Mouse (Mus musculus) limb, embryonic 13.5 days (tissue): ENCODE results near the gene Amotl2. TPM values are rescaled to one million over a fixed set of nuclear protein-coding genes. Genes with fewer than 3 reads are reported as not detected.
"Not testable (repeated sequence)": the region's sequence is repeated elsewhere in the genome, so short reads cannot be mapped to it uniquely, and the experiment has no call there.

Source experiments
- ATAC-seq: fragments of 200-750 bp; cut with Nextera tagmentation; 2 replicates; pipeline ENCODE4 v1.8.0; 2017; ENCODE audit warnings: low read depth, moderate number of reproducible peaks, moderate TSS enrichment; ENCODE audit not compliant: low FRiP score
- H3K27ac ChIP-seq: fragments of 300-500 bp; sonication (generic); 2 replicates; pipeline ENCODE4 v1.5.1; 2015; ENCODE audit warnings: inconsistent platforms, mild to moderate bottlenecking, moderate library complexity
- H3K27me3 ChIP-seq: fragments of 300-500 bp; sonication (generic); 2 replicates; pipeline ENCODE4 v1.6.1; 2015; ENCODE audit warnings: mild to moderate bottlenecking, inconsistent platforms
- H3K36me3 ChIP-seq: fragments of 300-500 bp; sonication (generic); 2 replicates; pipeline ENCODE4 v1.6.1; 2015; ENCODE audit warnings: inconsistent platforms, mild to moderate bottlenecking, moderate library complexity
- H3K4me1 ChIP-seq: fragments of 300-500 bp; sonication (generic); 2 replicates; pipeline ENCODE4 v1.6.1; 2015; ENCODE audit warnings: inconsistent platforms
- H3K4me2 ChIP-seq: fragments of 300-500 bp; sonication (generic); replicated peaks from 2 replicates; pipeline ENCODE4 v1.6.1; 2015; ENCODE audit warnings: inconsistent platforms, mild to moderate bottlenecking, moderate library complexity
- H3K4me3 ChIP-seq: fragments of 300-500 bp; sonication (generic); 2 replicates; pipeline ENCODE4 v1.5.1; 2015; ENCODE audit warnings: moderate library complexity, mild to moderate bottlenecking, inconsistent platforms
- H3K9ac ChIP-seq: fragments of 300-500 bp; sonication (generic); 2 replicates; pipeline ENCODE4 v1.6.1; 2015; ENCODE audit warnings: mild to moderate bottlenecking, inconsistent platforms
- H3K9me3 ChIP-seq: fragments of 300-500 bp; sonication (generic); 2 replicates; pipeline ENCODE4 v1.6.1; 2016; ENCODE audit warnings: inconsistent platforms
- WGBS: fragments of 180-500 bp; shearing (Covaris S2); methylation state at CpG from one replicate; pipeline ENCODE4 v1.1.7; 2015; 5-methylcytosine and 5-hydroxymethylcytosine counted together
- polyA plus RNA-seq: library from polyadenylated mRNA; unstranded; fragments of >200 nt; fragmentation: Nextera tagmentation; extraction: Ambion mirVana; gene quantifications from 2 replicates; pipeline ENCODE4 v1.2.1, GENCODE M21; 2015

Amotl2 gene
- polyA plus RNA-seq, 1 experiment from 2014 or later, result 71.3 TPM

DNA sequence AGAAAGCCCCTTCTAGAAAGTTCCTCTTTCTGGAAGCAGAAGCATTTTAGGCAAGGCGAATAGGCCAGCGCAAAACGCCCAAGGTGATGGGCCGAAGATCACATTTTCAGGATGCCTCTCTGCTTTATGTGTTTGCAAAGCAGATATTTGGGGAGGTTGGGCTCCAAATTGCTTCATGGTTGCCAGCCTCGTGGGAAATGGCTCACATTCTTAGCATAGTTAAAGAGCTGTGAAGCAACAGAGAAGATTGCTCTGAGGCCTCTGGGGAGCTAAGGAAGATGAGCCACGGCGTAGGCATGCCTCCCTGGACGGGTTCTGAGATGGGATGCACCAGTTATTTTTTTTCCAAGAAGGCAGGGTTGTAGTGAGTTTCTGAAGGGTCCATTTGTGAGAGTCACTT is 47.0 kb downstream of the Amotl2 start:
- ATAC-seq, result no peak
- peaks cover 32% of the 10 kb centered on the region for H3K4me1 ChIP-seq
- no peaks in the 10 kb centered on the region for H3K27me3 ChIP-seq
- WGBS, result 62% methylated on average over 8 of the region's 8 CpGs
- no peaks in the 10 kb centered on the region for H3K9me3 ChIP-seq
- H3K9ac ChIP-seq, result no peak overlapping the region
- no peak overlapping the region for H3K4me3 ChIP-seq
- no peak overlapping the region for H3K4me2 ChIP-seq
- peak overlapping the region; percentile 44; the same call in 1 of the 2 replicates for H3K27ac ChIP-seq
- no peaks in the 10 kb centered on the region for H3K36me3 ChIP-seq

DNA sequence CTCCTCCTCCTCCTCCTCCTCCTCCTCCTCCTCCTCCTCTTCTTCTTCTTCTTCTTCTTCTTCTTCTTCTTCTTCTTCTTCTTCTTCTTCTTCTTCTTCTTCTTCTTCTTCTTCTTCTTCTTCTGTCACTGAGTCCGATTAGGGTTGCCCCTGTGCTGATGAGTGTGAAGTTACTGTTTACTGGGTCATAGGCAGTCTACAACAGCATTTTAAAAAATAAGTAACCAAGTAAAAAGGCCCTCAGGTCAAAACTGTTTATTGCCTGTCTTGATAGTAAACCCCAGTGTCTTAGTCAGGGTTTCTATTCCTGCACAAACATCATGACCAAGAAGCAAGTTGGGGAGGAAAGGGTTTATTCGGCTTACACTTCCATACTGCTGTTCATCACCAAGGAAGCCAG is 48.1 kb downstream of the Amotl2 start:
- not testable (repeated sequence) for H3K27me3 ChIP-seq, H3K4me2 ChIP-seq, H3K9ac ChIP-seq, ATAC-seq, H3K9me3 ChIP-seq, H3K36me3 ChIP-seq, H3K4me3 ChIP-seq, H3K27ac ChIP-seq
- 93% methylated on average over 2 of the region's 2 CpGs for WGBS
- peaks cover 32% of the 10 kb centered on the region for H3K4me1 ChIP-seq

DNA sequence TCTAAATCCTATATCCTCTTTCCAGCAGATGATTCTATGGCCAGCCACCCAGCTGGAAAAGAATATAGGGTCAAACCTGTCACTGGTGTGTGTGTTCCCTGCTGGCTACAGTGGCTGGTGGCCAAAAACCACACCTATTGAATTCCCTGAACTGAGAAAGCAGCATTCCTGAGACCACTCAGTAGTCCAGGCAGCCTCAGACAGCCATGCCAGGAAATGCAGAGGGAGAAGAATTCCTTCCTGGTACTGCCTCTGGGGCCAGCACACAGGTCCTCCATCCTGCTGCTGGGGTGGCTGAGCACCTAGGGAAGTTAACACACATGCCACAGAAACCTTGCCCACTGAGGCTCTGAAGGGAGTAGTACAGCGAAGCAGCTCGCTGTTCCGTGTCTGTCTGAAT is 50.3 kb downstream of the Amotl2 start:
- H3K4me2 ChIP-seq, result no peak overlapping the region
- H3K27ac ChIP-seq, result peak overlapping the region; percentile 63; the same call in 1 of the 2 replicates
- WGBS, result 60% methylated on average over 3 of the region's 3 CpGs
- no peaks in the 10 kb centered on the region for H3K9me3 ChIP-seq
- H3K4me3 ChIP-seq, result no peak overlapping the region
- H3K9ac ChIP-seq, result peak overlapping the region; percentile 35; the same call in 1 of the 2 replicates
- no peak for ATAC-seq
- H3K36me3 ChIP-seq, result no peaks in the 10 kb centered on the region
- peaks cover 39% of the 10 kb centered on the region for H3K4me1 ChIP-seq
- no peaks in the 10 kb centered on the region for H3K27me3 ChIP-seq

DNA sequence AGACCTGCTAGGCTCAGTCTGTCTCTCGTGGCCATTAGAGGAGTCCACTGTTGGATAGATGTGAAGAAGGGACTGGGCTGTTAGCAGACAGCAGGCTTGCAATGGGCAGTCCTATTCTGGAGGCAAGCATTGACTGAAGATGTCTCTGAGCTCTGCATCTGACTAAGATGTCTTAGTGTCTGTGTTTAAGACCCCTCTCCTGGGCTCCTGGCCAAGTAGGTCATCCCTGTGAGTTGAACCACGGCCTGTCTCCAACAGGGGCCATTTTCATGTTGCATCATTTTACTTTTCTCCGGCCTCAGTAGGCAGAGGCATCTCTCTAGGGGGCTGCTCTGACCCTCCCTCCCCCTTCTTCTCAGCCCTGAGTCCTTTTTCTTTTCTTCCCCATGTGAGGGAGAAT is 52.8 kb downstream of the Amotl2 start:
- no peaks in the 10 kb centered on the region for H3K36me3 ChIP-seq
- H3K9ac ChIP-seq, result no peak overlapping the region
- no peak for ATAC-seq
- H3K27ac ChIP-seq, result no peak overlapping the region
- peaks cover 30% of the 10 kb centered on the region for H3K4me1 ChIP-seq
- no peak overlapping the region for H3K4me3 ChIP-seq
- H3K4me2 ChIP-seq, result no peak overlapping the region
- no peaks in the 10 kb centered on the region for H3K27me3 ChIP-seq
- 69% methylated on average over 3 of the region's 3 CpGs for WGBS
- no peaks in the 10 kb centered on the region for H3K9me3 ChIP-seq

DNA sequence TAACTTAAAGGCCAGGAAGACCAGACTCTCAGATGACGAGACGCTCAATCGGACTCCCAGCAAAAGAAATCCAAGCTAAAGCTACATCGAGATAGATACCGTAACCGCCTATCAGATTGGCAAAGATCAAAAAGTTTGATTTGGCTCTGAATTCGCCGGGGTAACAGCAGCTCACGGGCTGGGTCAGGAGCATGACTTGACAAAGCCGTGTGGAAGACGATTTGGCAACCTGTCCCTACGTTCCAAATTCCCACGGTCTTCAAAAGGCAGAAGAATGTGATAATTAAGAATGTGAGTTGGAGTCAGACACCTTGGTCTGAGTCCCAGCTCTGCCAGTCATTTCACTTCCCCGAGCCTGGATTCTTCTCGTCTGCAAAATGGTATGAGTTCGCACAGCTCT is 53.7 kb downstream of the Amotl2 start:
- H3K36me3 ChIP-seq, result no peaks in the 10 kb centered on the region
- 79% methylated on average over 16 of the region's 16 CpGs for WGBS
- no peak overlapping the region for H3K27ac ChIP-seq
- ATAC-seq, result no peak
- H3K9ac ChIP-seq, result no peak overlapping the region
- no peak overlapping the region for H3K4me3 ChIP-seq
- H3K4me1 ChIP-seq, result peaks cover 30% of the 10 kb centered on the region
- H3K4me2 ChIP-seq, result no peak overlapping the region
- no peaks in the 10 kb centered on the region for H3K9me3 ChIP-seq
- H3K27me3 ChIP-seq, result no peaks in the 10 kb centered on the region

DNA sequence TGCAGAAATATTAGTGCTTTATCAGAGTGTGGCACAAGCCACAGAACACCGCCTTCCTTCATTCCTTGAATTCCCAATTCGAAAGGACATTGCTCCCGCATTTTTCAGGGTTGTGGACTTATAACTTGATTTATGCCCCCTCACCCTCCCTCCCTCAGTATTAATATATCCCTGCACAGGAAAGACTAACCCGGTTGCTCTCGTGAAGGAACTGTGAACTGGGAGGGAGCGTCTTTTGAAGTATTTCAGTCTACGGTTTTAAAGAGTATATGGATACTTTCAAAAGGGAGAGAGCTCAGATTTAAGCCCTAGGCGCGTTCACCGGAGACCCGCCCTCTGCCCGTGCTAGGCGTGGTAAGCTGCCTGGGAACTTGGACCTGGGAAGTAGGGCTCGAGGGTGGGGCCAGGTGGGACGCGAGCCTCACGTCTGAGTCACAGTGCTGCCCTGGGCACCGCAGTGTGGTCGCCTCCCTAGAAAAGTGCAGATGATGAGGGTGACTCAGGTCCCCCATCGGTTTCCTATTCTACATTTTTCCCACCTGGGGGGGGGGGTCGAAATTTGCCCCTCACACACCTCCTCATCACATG is 54.9 kb downstream of the Amotl2 start:
- ATAC-seq, result no peak
- no peaks in the 10 kb centered on the region for H3K27me3 ChIP-seq
- H3K4me1 ChIP-seq, result peaks cover 30% of the 10 kb centered on the region
- no peaks in the 10 kb centered on the region for H3K36me3 ChIP-seq
- no peak overlapping the region for H3K4me3 ChIP-seq
- peak overlapping the region; percentile 35 for H3K4me2 ChIP-seq
- no peak overlapping the region for H3K9ac ChIP-seq
- no peaks in the 10 kb centered on the region for H3K9me3 ChIP-seq
- 40% methylated on average over 21 of the region's 21 CpGs for WGBS
- no peak overlapping the region for H3K27ac ChIP-seq

DNA sequence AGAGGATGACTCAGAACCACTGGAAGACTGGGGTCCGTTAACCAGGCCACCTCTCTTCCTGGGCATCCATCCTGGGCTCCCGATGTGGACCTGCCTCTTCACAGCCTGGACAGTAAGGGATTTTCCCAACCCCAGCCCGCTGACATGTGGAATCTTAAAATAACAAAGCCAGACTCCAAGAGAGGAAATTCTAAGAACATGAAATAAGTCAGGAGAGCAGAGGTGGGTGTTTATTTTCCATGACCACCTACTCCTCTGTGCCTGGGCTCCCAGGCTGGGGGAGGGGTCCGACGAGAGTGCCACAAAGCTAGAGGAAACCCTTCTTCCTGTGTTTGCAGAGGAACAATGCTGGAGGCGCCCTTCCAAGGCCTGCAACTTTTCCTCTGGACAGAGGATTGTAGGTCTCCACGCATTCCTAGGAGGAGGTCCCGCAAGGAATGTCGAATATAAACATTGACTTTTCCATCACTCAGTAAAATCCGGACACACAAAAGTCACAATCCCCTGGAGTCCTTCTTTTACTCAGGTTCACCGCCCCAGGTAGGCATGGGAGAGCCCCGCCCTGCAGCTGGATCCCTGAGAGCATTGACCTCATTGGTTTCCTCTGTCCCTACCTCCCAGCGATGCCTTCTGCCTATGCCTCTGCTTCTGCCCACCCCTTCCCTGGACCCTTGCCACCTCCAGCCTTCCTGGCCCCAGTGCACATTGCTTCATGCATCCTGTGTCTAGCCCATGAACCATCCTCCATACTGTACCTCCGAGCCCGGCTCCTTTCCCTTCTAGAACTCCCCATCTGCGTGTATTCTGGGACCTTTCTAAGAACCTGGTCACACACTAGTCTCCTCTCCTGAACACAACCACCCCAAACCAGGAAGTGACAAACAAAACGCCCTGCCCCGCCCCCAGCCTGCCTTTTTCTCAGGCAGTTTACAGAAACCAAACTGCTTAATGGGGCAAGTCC is 61.4 kb downstream of the Amotl2 start:
- Histone ChIP-seq H3K36me3 (no peaks in the 10 kb centered on the region), H3K4me1 (peaks cover 25% of the 10 kb centered on the region), H3K9me3 (no peaks in the 10 kb centered on the region), H3K4me2 (no peak overlapping the region), H3K4me3 (no peak overlapping the region), H3K27ac (peak overlapping the region; percentile 39), H3K27me3 (no peaks in the 10 kb centered on the region), H3K9ac (no peak overlapping the region)
- WGBS, result 58% methylated on average over 18 of the region's 18 CpGs
- ATAC-seq, result no peak

DNA sequence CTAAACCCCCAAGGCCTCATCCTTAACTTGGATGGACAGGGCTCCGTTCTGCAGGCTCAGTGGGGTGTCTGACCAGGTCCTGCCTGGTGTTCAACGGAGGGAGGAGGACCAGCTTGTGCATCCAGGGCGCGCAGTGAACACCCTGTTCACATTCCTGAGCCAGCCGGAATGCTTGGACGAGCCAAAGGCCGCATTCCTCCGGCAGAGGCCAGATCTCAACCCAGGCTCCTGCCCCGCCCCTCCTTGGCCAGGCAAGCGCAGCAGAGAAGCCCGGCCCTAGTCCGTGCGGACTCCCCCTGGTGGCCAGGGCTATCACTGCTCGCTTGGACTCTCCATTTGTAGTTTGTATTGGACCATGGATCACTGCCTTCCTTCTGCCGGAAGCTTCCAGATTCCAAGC is 63.0 kb downstream of the Amotl2 start:
- Histone ChIP-seq H3K27me3 (no peaks in the 10 kb centered on the region), H3K9me3 (no peaks in the 10 kb centered on the region), H3K9ac (peak overlapping the region; percentile 31; the same call in 1 of the 2 replicates), H3K36me3 (no peaks in the 10 kb centered on the region), H3K4me1 (peaks cover 40% of the 10 kb centered on the region), H3K4me2 (peak overlapping the region; percentile 28), H3K27ac (peak overlapping the region; percentile 29; the same call in 1 of the 2 replicates), H3K4me3 (no peak overlapping the region)
- 8% methylated on average over 15 of the region's 15 CpGs for WGBS
- peak; percentile 54 for ATAC-seq

Other genes starting within 250 kb of the Amotl2 start
- 0.39 and 1.6 TPM in 2 replicates for gene Ky, start 210.9 kb upstream of the Amotl2 start, polyA plus RNA-seq
- 168 and 184 TPM in 2 replicates for gene Anapc13, start 90.4 kb upstream of the Amotl2 start, polyA plus RNA-seq
- 48.2 and 54.2 TPM in 2 replicates for gene Cep63, start 90.1 kb upstream of the Amotl2 start, polyA plus RNA-seq
- gene Ryk, start 118.2 kb downstream of the Amotl2 start, polyA plus RNA-seq, result 23.7 and 24.5 TPM in 2 replicates